Mouse (Mus musculus): Measurements from ENCODE around the gene Necab3. TPM values are rescaled to one million over a fixed set of nuclear protein-coding genes. Genes with fewer than 3 reads are reported as not detected.

The Necab3 gene
- total RNA-seq, 2 experiments from 2014 or later, result 0.73 to 0.79 TPM

Other genes starting within 250 kb of the Necab3 start
- 1 to 10 TPM; 8.2 to 9.7 TPM for gene Cdk5rap1, start 185.9 kb downstream of the Necab3 start, total RNA-seq (2021)
- 100 to 1,000 TPM in 1 of 2 experiments, 10 to 100 TPM in 1; 95.6 to 128 TPM for gene Snta1, start 150.8 kb downstream of the Necab3 start, total RNA-seq (2021)
- gene Cbfa2t2, start 122.4 kb downstream of the Necab3 start, total RNA-seq (2021), result 10 to 100 TPM; 18.4 to 21.6 TPM
- gene 1700003F12Rik, start 11.8 kb downstream of the Necab3 start, total RNA-seq (2021), result under 1 TPM in 1 of 2 experiments, not detected in 1; 0.81 TPM
- not detected for gene Actl10, start 7.1 kb downstream of the Necab3 start, total RNA-seq (2021)
- gene E2f1, start 11.0 kb upstream of the Necab3 start, total RNA-seq (2021), result 1 to 10 TPM; 6.3 to 8.7 TPM
- 10 to 100 TPM; 15.1 to 16.1 TPM for gene Pxmp4, start 44.8 kb upstream of the Necab3 start, total RNA-seq (2021)
- 1 to 10 TPM; 1.8 to 2.3 TPM for gene Zfp341, start 54.4 kb upstream of the Necab3 start, total RNA-seq (2021)
- gene 4930519P11Rik, start 54.5 kb upstream of the Necab3 start, total RNA-seq (2021), result not detected
- 100 to 1,000 TPM; 104 to 110 TPM for gene Chmp4b, start 92.8 kb upstream of the Necab3 start, total RNA-seq (2021)
- gene Gm14214, start 211.1 kb upstream of the Necab3 start, total RNA-seq (2021), result not detected
- 100 to 1,000 TPM; 129 to 134 TPM for gene Raly, start 232.2 kb upstream of the Necab3 start, total RNA-seq (2021)
- gene a, start 232.5 kb upstream of the Necab3 start, total RNA-seq (2021), result not detected